Mouse (Mus musculus): ENCODE results near the gene Aldh5a1.
A peak's percentile ranks its signal among the peaks of the same experiment; 100 is the strongest.

The Aldh5a1 gene

GRCm38 (mm10) chr13:24933199-24933598, 4.3 kb downstream of the Aldh5a1 start:
- DNase-seq (ENCODE audit: low spot score in 2 of 2), result no peak

- DNase-seq (ENCODE audit: low spot score in 2 of 2), result no peak
Observed at GRCm38 (mm10) chr13:24930591-24930990, 6.9 kb downstream of the Aldh5a1 start.

- DNase-seq (ENCODE audit: low spot score in 2 of 2), result no peak
Observed at GRCm38 (mm10) chr13:24923991-24924390, 13.5 kb downstream of the Aldh5a1 start.

GRCm38 (mm10) chr13:24921281-24921680, 16.2 kb downstream of the Aldh5a1 start:
- DNase-seq (ENCODE audit: low spot score in 2 of 2), result no peak

GRCm38 (mm10) chr13:24920333-24920977, 17.0 kb downstream of the Aldh5a1 start:
- DNase-seq (ENCODE audit: low spot score in 2 of 2), result peak in 1 of 2 experiments; percentile 24

- no peak for DNase-seq (ENCODE audit: low spot score in 2 of 2)
Observed at GRCm38 (mm10) chr13:24915831-24916230, 21.6 kb downstream of the Aldh5a1 start.

- no peak for DNase-seq (ENCODE audit: low spot score in 2 of 2)
Observed at GRCm38 (mm10) chr13:24914915-24915314, 22.5 kb downstream of the Aldh5a1 start.

- no peak for DNase-seq (ENCODE audit: low spot score in 2 of 2)
Observed at GRCm38 (mm10) chr13:24913576-24913975, 23.9 kb downstream of the Aldh5a1 start.

- no peak for DNase-seq (ENCODE audit: low spot score in 2 of 2)
Observed at GRCm38 (mm10) chr13:24909112-24909511, 28.3 kb downstream of the Aldh5a1 start.

- no peak for DNase-seq (ENCODE audit: low spot score in 2 of 2)
Observed at GRCm38 (mm10) chr13:24906831-24907570, 30.5 kb downstream of the Aldh5a1 start.

GRCm38 (mm10) chr13:24905422-24905821, 32.0 kb downstream of the Aldh5a1 start:
- DNase-seq (ENCODE audit: low spot score in 2 of 2), result no peak

GRCm38 (mm10) chr13:24903412-24903811, 34.0 kb downstream of the Aldh5a1 start:
- peak; percentile 37 to 48 for DNase-seq (ENCODE audit: low spot score in 2 of 2)

- no peak for DNase-seq (ENCODE audit: low spot score in 2 of 2)
Observed at GRCm38 (mm10) chr13:24901916-24902315, 35.5 kb downstream of the Aldh5a1 start.

GRCm38 (mm10) chr13:24893880-24894279, 43.6 kb downstream of the Aldh5a1 start:
- no peak for DNase-seq (ENCODE audit: low spot score in 2 of 2)

- no peak for DNase-seq (ENCODE audit: low spot score in 2 of 2)
Observed at GRCm38 (mm10) chr13:24892516-24892915, 44.9 kb downstream of the Aldh5a1 start.

GRCm38 (mm10) chr13:24889554-24889953, 47.9 kb downstream of the Aldh5a1 start:
- no peak for DNase-seq (ENCODE audit: low spot score in 2 of 2)

GRCm38 (mm10) chr13:24882411-24882810, 55.0 kb downstream of the Aldh5a1 start:
- DNase-seq (ENCODE audit: low spot score in 2 of 2), result no peak

- DNase-seq (ENCODE audit: low spot score in 2 of 2), result no peak
Observed at GRCm38 (mm10) chr13:24880704-24881103, 56.8 kb downstream of the Aldh5a1 start.

- no peak for DNase-seq (ENCODE audit: low spot score in 2 of 2)
Observed at GRCm38 (mm10) chr13:24880208-24880607, 57.3 kb downstream of the Aldh5a1 start.

GRCm38 (mm10) chr13:24879359-24880040, 58.0 kb downstream of the Aldh5a1 start:
- DNase-seq (ENCODE audit: low spot score in 2 of 2), result no peak

- DNase-seq (ENCODE audit: low spot score in 2 of 2), result no peak
Observed at GRCm38 (mm10) chr13:24868233-24868632, 69.2 kb downstream of the Aldh5a1 start.

- no peak for DNase-seq (ENCODE audit: low spot score in 2 of 2)
Observed at GRCm38 (mm10) chr13:24867789-24868188, 69.7 kb downstream of the Aldh5a1 start.
